Mouse (Mus musculus) CH12.LX (cell line): Measurements from ENCODE around the gene Camta1. TPM values are rescaled to one million over a fixed set of nuclear protein-coding genes. Genes with fewer than 3 reads are reported as not detected.

Source experiments
- DNase-seq: peaks from one replicate; pipeline ENCODE4 v3.0.0-alpha.2; 2013; ENCODE audit errors: extremely low read depth
- H3K27ac ChIP-seq: 2 replicates; pipeline ENCODE4 v1.5.1; 2012; ENCODE audit warnings: low read depth, mild to moderate bottlenecking, control low read depth, moderate library complexity; ENCODE audit not compliant: insufficient read depth
- H3K27me3 ChIP-seq: replicated peaks from 2 replicates; pipeline ENCODE3; 2012; ENCODE audit warnings: inconsistent platforms
- H3K36me3 ChIP-seq, 2 experiments: replicated peaks in 1 of 2; 2 replicates each; pipeline versions ENCODE3 to v1.6.1; 2012; ENCODE audit warnings: inconsistent platforms in 1 of 2, low read length in 1 of 2, mild to moderate bottlenecking in 1 of 2, mixed read lengths in 1 of 2, moderate library complexity in 1 of 2; ENCODE audit not compliant: control insufficient read depth in 1 of 2, insufficient read depth in 1 of 2
- H3K4me1 ChIP-seq, 2 experiments: 2 replicates each; pipeline ENCODE4 v1.6.1; 2012; ENCODE audit warnings: inconsistent platforms in 1 of 2, moderate library complexity in 1 of 2; ENCODE audit not compliant: insufficient read depth in 2 of 2, control insufficient read depth in 1 of 2
- H3K4me2 ChIP-seq: 2 replicates; pipeline ENCODE4 v1.6.1; 2012; ENCODE audit warnings: low read depth, mild to moderate bottlenecking, control low read depth; ENCODE audit not compliant: poor library complexity, insufficient read depth, severe bottlenecking
- H3K4me3 ChIP-seq, 3 experiments: fragments of 150-350 bp in 1 of 3; sonication (generic) in 1 of 3; replicated peaks in 1 of 3; 2 replicates each; pipeline versions ENCODE3 to v1.5.1; 2011 to 2012; ENCODE audit warnings: low read depth in 2 of 3, low read length in 2 of 3, mild to moderate bottlenecking in 2 of 3, moderate library complexity in 2 of 3, control low read depth in 1 of 3, improper control_type of control experiment in 1 of 3, inconsistent platforms in 1 of 3, mixed read lengths in 1 of 3; ENCODE audit not compliant: poor library complexity in 1 of 3
- H3K79me2 ChIP-seq: replicated peaks from 2 replicates; pipeline ENCODE4 v1.6.1; 2012; ENCODE audit warnings: mild to moderate bottlenecking, moderate library complexity; ENCODE audit not compliant: control insufficient read depth, poor library complexity, insufficient read depth, severe bottlenecking; ENCODE audit errors: extremely low read depth
- H3K9ac ChIP-seq: 2 replicates; pipeline ENCODE4 v1.6.1; 2012; ENCODE audit warnings: low read depth, mild to moderate bottlenecking, control low read depth, moderate library complexity; ENCODE audit not compliant: insufficient read depth
- H3K9me3 ChIP-seq: replicated peaks from 2 replicates; pipeline ENCODE3; 2012; ENCODE audit warnings: low read length, inconsistent platforms, mixed read lengths
- CHD1 ChIP-seq: IDR thresholded peaks from 2 replicates; pipeline ENCODE4 v1.6.1; 2012; ENCODE audit warnings: low read depth, low read length, improper control_type of control experiment, inconsistent platforms
- CHD2 ChIP-seq: IDR thresholded peaks from 2 replicates; pipeline ENCODE4 v1.6.1; 2011; ENCODE audit warnings: low read length, improper control_type of control experiment
- EP300 ChIP-seq: IDR thresholded peaks from 2 replicates; pipeline ENCODE4 v1.6.1; 2011; ENCODE audit warnings: low read length, improper control_type of control experiment
- KAT2A ChIP-seq: IDR thresholded peaks from 2 replicates; pipeline ENCODE4 v1.6.1; 2012; ENCODE audit warnings: low read length, improper control_type of control experiment, inconsistent platforms; ENCODE audit not compliant: insufficient replicate concordance
- MAZ ChIP-seq: IDR thresholded peaks from 2 replicates; pipeline ENCODE4 v1.6.1; 2012; ENCODE audit warnings: low read depth, mild to moderate bottlenecking, inconsistent platforms, low read length, improper control_type of control experiment, moderate library complexity
- MEF2A ChIP-seq: IDR thresholded peaks from 2 replicates; pipeline ENCODE4 v1.6.1; 2014; ENCODE audit warnings: low read depth, mild to moderate bottlenecking, inconsistent platforms, low read length, improper control_type of control experiment, borderline replicate concordance
- MYC ChIP-seq: IDR thresholded peaks from 2 replicates; pipeline ENCODE4 v1.6.1; 2011; ENCODE audit warnings: low read depth, mild to moderate bottlenecking, improper control_type of control experiment, low read length
- RAD21 ChIP-seq: IDR thresholded peaks from 2 replicates; pipeline ENCODE4 v1.6.1; 2011; ENCODE audit warnings: low read depth, mild to moderate bottlenecking, low read length, improper control_type of control experiment, moderate library complexity
- RCOR1 ChIP-seq: conservative IDR thresholded peaks from 2 replicates; pipeline ENCODE4 v1.6.1; 2012; ENCODE audit warnings: low read depth, mild to moderate bottlenecking, inconsistent platforms, low read length, improper control_type of control experiment
- TCF12 ChIP-seq: IDR thresholded peaks from 2 replicates; pipeline ENCODE4 v1.6.1; 2014; ENCODE audit warnings: low read depth, mild to moderate bottlenecking, inconsistent platforms, low read length, improper control_type of control experiment
- UBTF ChIP-seq: IDR thresholded peaks from 2 replicates; pipeline ENCODE4 v1.6.1; 2012; ENCODE audit warnings: low read depth, mild to moderate bottlenecking, inconsistent platforms, low read length, improper control_type of control experiment, moderate library complexity
- USF1 ChIP-seq: IDR thresholded peaks from 2 replicates; pipeline ENCODE4 v1.6.1; 2014; ENCODE audit warnings: low read depth, mild to moderate bottlenecking, inconsistent platforms, low read length, improper control_type of control experiment
- USF2 ChIP-seq: conservative IDR thresholded peaks from 2 replicates; pipeline ENCODE4 v1.6.1; 2011; ENCODE audit warnings: low read depth, low read length, improper control_type of control experiment
- ZKSCAN1 ChIP-seq: IDR thresholded peaks from 2 replicates; pipeline ENCODE4 v1.6.1; 2012; ENCODE audit warnings: low read depth, inconsistent platforms, low read length, improper control_type of control experiment, borderline replicate concordance
- ZMIZ1 ChIP-seq: IDR thresholded peaks from 2 replicates; pipeline ENCODE4 v1.6.1; 2012; ENCODE audit warnings: low read depth, mild to moderate bottlenecking, inconsistent platforms, low read length, improper control_type of control experiment
- dilution Hi-C: fragments of 300-500 bp; cut with MboI; formaldehyde crosslinking; loops from 2 replicates; pipeline ENCODE4 v1.14.3; 2020; ENCODE audit warnings: low sequenced_read_pairs; ENCODE audit not compliant: extremely low pct_unique_long_range_greater_than_20kb, extremely low pct_ligation_motif_present
- in situ Hi-C: fragments of 300-500 bp; cut with MboI; formaldehyde crosslinking; loops from 3 replicates; pipeline ENCODE4 v1.14.3; 2019; ENCODE audit warnings: low sequenced_read_pairs, low pct_ligation_motif_present, low pct_unique_long_range_greater_than_20kb, mixed read lengths
- polyA plus RNA-seq: library from polyadenylated mRNA; unstranded; fragments of >175 nt; gene quantifications from 2 replicates; pipeline ENCODE4 v1.2.1, GENCODE M21; 2012; ENCODE audit warnings: low read depth; ENCODE audit not compliant: insufficient read length
- total RNA-seq, 2 experiments: library from RNA; depleted of rRNA; stranded (reverse); fragments of 300-350 nt in 1 of 2; fragments of >200 nt in 1 of 2; gene quantifications; 2 replicates each; pipeline ENCODE4 v1.2.3; 2012 to 2014

Gene Camta1
- total and polyA plus RNA-seq, 3 experiments: 9.9 to 32.5 (median 15.3) TPM

GRCm38 (mm10) chr4:151179639-151180038, 682.0 kb downstream of the Camta1 start:
- in situ Hi-C loops: no loop called here
- no peak overlapping the region for H3K4me3 ChIP-seq
- dilution Hi-C loops: no loop called here
- no peak overlapping the region for H3K27ac ChIP-seq
- H3K4me1 ChIP-seq: no peaks in the 10 kb centered on the region
- no peak overlapping the region for H3K9ac ChIP-seq
- H3K36me3 ChIP-seq: no peaks in the 10 kb centered on the region
- DNase-seq: no peak
- H3K27me3 ChIP-seq: no peaks in the 10 kb centered on the region
- H3K79me2 ChIP-seq: no peaks in the 10 kb centered on the region
- peaks cover 92% of the 10 kb centered on the region for H3K9me3 ChIP-seq
- H3K4me2 ChIP-seq: no peak overlapping the region
- TF ChIP-seq EP300 (no peak), RCOR1 (no peak), CHD2 (no peak), CHD1 (no peak)

GRCm38 (mm10) chr4:151178970-151179378, 682.7 kb downstream of the Camta1 start:
- Histone ChIP-seq H3K27me3 (no peaks in the 10 kb centered on the region), H3K9me3 (peaks cover 92% of the 10 kb centered on the region), H3K4me2 (no peak overlapping the region), H3K79me2 (no peaks in the 10 kb centered on the region), H3K9ac (no peak overlapping the region), H3K36me3 (no peaks in the 10 kb centered on the region), H3K27ac (no peak overlapping the region), H3K4me1 (no peaks in the 10 kb centered on the region), H3K4me3 (no peak overlapping the region)
- no peak for DNase-seq
- in situ Hi-C loops: no loop called here
- dilution Hi-C loops: no loop called here
- TF ChIP-seq MYC (no peak), MAZ (no peak)

GRCm38 (mm10) chr4:151172526-151172925, 689.1 kb downstream of the Camta1 start:
- no peaks in the 10 kb centered on the region for H3K4me1 ChIP-seq
- in situ Hi-C loops: loop anchor here (25.0 kb wide), 2 partner anchors 590 to 715 kb away; no protein-coding TSS in a partner anchor

More at GRCm38 (mm10) chr4:151172526-151172925, 689.1 kb downstream of the Camta1 start:
- Histone ChIP-seq H3K9ac (no peak overlapping the region), H3K27me3 (no peaks in the 10 kb centered on the region), H3K79me2 (no peaks in the 10 kb centered on the region), H3K4me3 (no peak overlapping the region), H3K4me2 (no peak overlapping the region), H3K9me3 (peaks cover 94% of the 10 kb centered on the region), H3K27ac (no peak overlapping the region), H3K36me3 (no peaks in the 10 kb centered on the region)
- dilution Hi-C loops: no loop called here
- no peak for DNase-seq
- TF ChIP-seq MAZ (no peak), USF2 (no peak), MYC (no peak), USF1 (no peak), EP300 (no peak), KAT2A (no peak), ZMIZ1 (no peak), TCF12 (no peak), RAD21 (no peak), MEF2A (no peak), UBTF (no peak), ZKSCAN1 (no peak)
